Mouse (Mus musculus) stomach, postnatal 0 days (tissue): ENCODE data around the gene Hus1.

Experiments used
- CTCF ChIP-seq: IDR thresholded peaks from 2 replicates; pipeline ENCODE4 v1.5.1; 2016; ENCODE audit warnings: antibody characterized with exemption, low read depth, mild to moderate bottlenecking, moderate library complexity
- EP300 ChIP-seq: optimal IDR thresholded peaks from 2 replicates; pipeline ENCODE3; 2016; ENCODE audit warnings: antibody characterized with exemption

DNA sequence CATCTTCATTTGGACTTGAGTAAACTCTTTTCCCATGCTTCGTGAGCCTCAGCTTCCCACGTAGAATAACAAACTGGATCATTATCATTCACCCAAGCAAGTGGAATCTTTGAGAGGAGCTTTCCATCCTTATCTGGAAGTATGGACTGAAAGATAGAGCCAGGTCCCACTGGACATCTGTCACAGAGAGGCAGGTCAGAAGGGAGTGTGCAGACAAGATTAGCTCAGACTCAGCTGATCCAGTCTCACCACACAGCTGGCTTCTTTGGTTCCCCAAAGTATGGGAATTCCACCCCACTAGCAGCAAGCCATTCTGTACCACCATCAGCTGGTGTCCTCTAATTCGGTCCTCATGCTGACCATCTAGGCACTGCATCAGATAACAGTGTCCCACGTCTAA lies 66.9 kb downstream of the Hus1 start:
- TF ChIP-seq EP300, result no peak
- no peak for TF ChIP-seq CTCF
